Mouse (Mus musculus): ENCODE measurements around the gene Tubgcp2.

GRCm38 (mm10) chr7:140061832-140062130, 25.3 kb upstream of the Tubgcp2 start:
- TF ChIP-seq POLR2A (IDR thresholded peaks at IDR 0.05; ENCODE audit: low read depth, low read length) (no peak), CTCF (IDR thresholded peaks at IDR 0.05; ENCODE audit: borderline replicate concordance, insufficient read depth, low read length) (no peak)
